Mouse (Mus musculus): ENCODE measurements around the gene Mex3a. TPM values are rescaled to one million over a fixed set of nuclear protein-coding genes. Genes with fewer than 3 reads are reported as not detected.
A peak's percentile ranks its signal among the peaks of the same experiment; 100 is the strongest.

Gene Mex3a
- total and polyA plus RNA-seq, 2 experiments = under 0.01 to 0.04 TPM

GRCm38 (mm10) chr3:88568615-88569014, 36.4 kb downstream of the Mex3a start:
- H3K27ac ChIP-seq (replicated peaks; ENCODE audit: insufficient read depth, low read depth, low read length) = peak overlapping the region; percentile 70
- H3K4me1 ChIP-seq (ENCODE audit: control insufficient read depth, insufficient read depth, low read length) = peaks cover 31% of the 10 kb centered on the region
- no peak overlapping the region for H3K9ac ChIP-seq (ENCODE audit: low read depth, low read length)
- H3K79me2 ChIP-seq (ENCODE audit: control insufficient read depth, insufficient read depth, low read length) = no peaks in the 10 kb centered on the region
- no peak for TF ChIP-seq POLR2A (IDR thresholded peaks at IDR 0.05; ENCODE audit: extremely low read depth, insufficient read depth, low read length)
- TF ChIP-seq CTCF (IDR thresholded peaks at IDR 0.05; ENCODE audit: low read depth, low read length) = no peak
- no peaks in the 10 kb centered on the region for H3K27me3 ChIP-seq (ENCODE audit: control insufficient read depth, insufficient read depth, low read length)
- no peak overlapping the region for H3K4me3 ChIP-seq (ENCODE audit: insufficient read depth, low read depth, low read length)
- DNase-seq (ENCODE audit: extremely low read depth, low read depth, low spot score) = no peak
- WGBS = 22% methylated on average over 2 of the region's 2 CpGs
- H3K36me3 ChIP-seq (ENCODE audit: control insufficient read depth, insufficient read depth, low read length) = peaks cover 8% of the 10 kb centered on the region

- DNase-seq (ENCODE audit: extremely low read depth, low read depth, low spot score) = peak; percentile 83
- Histone ChIP-seq H3K27ac (replicated peaks; ENCODE audit: insufficient read depth, low read depth, low read length) (peak overlapping the region; percentile 70), H3K4me3 (ENCODE audit: insufficient read depth, low read depth, low read length) (no peak overlapping the region), H3K9ac (ENCODE audit: low read depth, low read length) (no peak overlapping the region), H3K36me3 (ENCODE audit: control insufficient read depth, insufficient read depth, low read length) (peaks cover 8% of the 10 kb centered on the region), H3K4me1 (ENCODE audit: control insufficient read depth, insufficient read depth, low read length) (peaks cover 29% of the 10 kb centered on the region), H3K27me3 (ENCODE audit: control insufficient read depth, insufficient read depth, low read length) (no peaks in the 10 kb centered on the region), H3K79me2 (ENCODE audit: control insufficient read depth, insufficient read depth, low read length) (no peaks in the 10 kb centered on the region)
- TF ChIP-seq CTCF (IDR thresholded peaks at IDR 0.05; ENCODE audit: low read depth, low read length) = no peak
- no peak for TF ChIP-seq POLR2A (IDR thresholded peaks at IDR 0.05; ENCODE audit: extremely low read depth, insufficient read depth, low read length)
- 26% methylated on average over 2 of the region's 2 CpGs for WGBS
Measured at GRCm38 (mm10) chr3:88569093-88569492, 36.9 kb downstream of the Mex3a start.

GRCm38 (mm10) chr3:88569694-88570093, 37.5 kb downstream of the Mex3a start:
- WGBS = 47% methylated on average over 5 of the region's 5 CpGs
- H3K9ac ChIP-seq (ENCODE audit: low read depth, low read length) = no peak overlapping the region
- H3K4me3 ChIP-seq (ENCODE audit: insufficient read depth, low read depth, low read length) = no peak overlapping the region
- H3K27me3 ChIP-seq (ENCODE audit: control insufficient read depth, insufficient read depth, low read length) = no peaks in the 10 kb centered on the region
- peaks cover 24% of the 10 kb centered on the region for H3K4me1 ChIP-seq (ENCODE audit: control insufficient read depth, insufficient read depth, low read length)
- TF ChIP-seq POLR2A (IDR thresholded peaks at IDR 0.05; ENCODE audit: extremely low read depth, insufficient read depth, low read length) = no peak
- TF ChIP-seq CTCF (IDR thresholded peaks at IDR 0.05; ENCODE audit: low read depth, low read length) = no peak
- peak; percentile 80 for DNase-seq (ENCODE audit: extremely low read depth, low read depth, low spot score)
- H3K36me3 ChIP-seq (ENCODE audit: control insufficient read depth, insufficient read depth, low read length) = peaks cover 8% of the 10 kb centered on the region
- H3K79me2 ChIP-seq (ENCODE audit: control insufficient read depth, insufficient read depth, low read length) = no peaks in the 10 kb centered on the region
- H3K27ac ChIP-seq (replicated peaks; ENCODE audit: insufficient read depth, low read depth, low read length) = peak overlapping the region; percentile 70

DNA sequence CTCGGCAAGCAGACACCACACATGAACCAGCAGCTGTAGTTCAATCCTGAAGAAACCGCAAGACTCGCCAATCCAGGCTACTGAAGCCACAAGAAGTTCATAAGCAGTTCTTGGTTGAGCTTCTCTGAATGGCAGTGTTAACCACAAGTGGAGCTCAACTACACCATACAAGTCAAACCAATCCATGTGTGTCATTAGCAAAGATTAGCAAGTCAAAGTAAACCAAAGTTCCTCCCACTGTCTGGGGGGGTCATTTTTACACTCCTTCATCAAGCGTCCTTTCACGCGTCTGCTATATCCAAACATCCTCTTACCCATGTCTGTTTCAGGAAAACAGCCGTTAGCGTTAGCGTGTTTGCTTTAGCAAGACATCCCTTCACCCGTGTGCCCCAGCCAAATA, 38.1 kb downstream of the Mex3a start:
- peaks cover 24% of the 10 kb centered on the region for H3K4me1 ChIP-seq (ENCODE audit: control insufficient read depth, insufficient read depth, low read length)
- no peak for DNase-seq (ENCODE audit: extremely low read depth, low read depth, low spot score)
- no peak overlapping the region for H3K9ac ChIP-seq (ENCODE audit: low read depth, low read length)
- WGBS = 95% methylated on average over 10 of the region's 10 CpGs
- peaks cover 4% of the 10 kb centered on the region for H3K36me3 ChIP-seq (ENCODE audit: control insufficient read depth, insufficient read depth, low read length)
- H3K27ac ChIP-seq (replicated peaks; ENCODE audit: insufficient read depth, low read depth, low read length) = no peak overlapping the region
- H3K27me3 ChIP-seq (ENCODE audit: control insufficient read depth, insufficient read depth, low read length) = no peaks in the 10 kb centered on the region
- no peak for TF ChIP-seq POLR2A (IDR thresholded peaks at IDR 0.05; ENCODE audit: extremely low read depth, insufficient read depth, low read length)
- TF ChIP-seq CTCF (IDR thresholded peaks at IDR 0.05; ENCODE audit: low read depth, low read length) = no peak
- H3K4me3 ChIP-seq (ENCODE audit: insufficient read depth, low read depth, low read length) = no peak overlapping the region
- H3K79me2 ChIP-seq (ENCODE audit: control insufficient read depth, insufficient read depth, low read length) = no peaks in the 10 kb centered on the region

DNA sequence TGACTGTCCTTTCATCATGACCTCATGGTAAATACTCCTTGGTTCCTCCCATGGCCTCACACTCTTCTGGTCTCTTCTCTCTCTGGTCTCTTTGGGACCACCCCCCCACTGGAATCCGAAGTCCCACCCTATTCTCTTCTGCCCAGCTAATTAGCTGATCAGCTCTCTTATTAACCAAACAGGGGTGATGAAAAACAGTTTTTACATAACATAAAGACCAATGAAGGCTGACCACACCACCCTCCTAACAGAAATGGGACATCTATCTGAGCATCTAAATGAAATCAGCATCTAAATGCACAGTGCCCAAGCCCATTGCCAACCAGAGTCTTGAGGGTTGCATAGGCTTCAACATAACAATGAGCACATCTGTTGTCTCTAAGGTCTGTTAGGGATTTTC, 39.7 kb downstream of the Mex3a start:
- Histone ChIP-seq H3K27me3 (ENCODE audit: control insufficient read depth, insufficient read depth, low read length) (no peaks in the 10 kb centered on the region), H3K79me2 (ENCODE audit: control insufficient read depth, insufficient read depth, low read length) (no peaks in the 10 kb centered on the region), H3K4me3 (ENCODE audit: insufficient read depth, low read depth, low read length) (no peak overlapping the region), H3K9ac (ENCODE audit: low read depth, low read length) (no peak overlapping the region), H3K36me3 (ENCODE audit: control insufficient read depth, insufficient read depth, low read length) (no peaks in the 10 kb centered on the region), H3K27ac (replicated peaks; ENCODE audit: insufficient read depth, low read depth, low read length) (no peak overlapping the region), H3K4me1 (ENCODE audit: control insufficient read depth, insufficient read depth, low read length) (peaks cover 16% of the 10 kb centered on the region)
- 94% methylated on average over 1 of the region's 1 CpGs for WGBS
- TF ChIP-seq POLR2A (IDR thresholded peaks at IDR 0.05; ENCODE audit: extremely low read depth, insufficient read depth, low read length) (no peak), CTCF (IDR thresholded peaks at IDR 0.05; ENCODE audit: low read depth, low read length) (no peak)
- no peak for DNase-seq (ENCODE audit: extremely low read depth, low read depth, low spot score)

GRCm38 (mm10) chr3:88572835-88573234, 40.6 kb downstream of the Mex3a start:
- no peaks in the 10 kb centered on the region for H3K79me2 ChIP-seq (ENCODE audit: control insufficient read depth, insufficient read depth, low read length)
- 82% methylated on average over 2 of the region's 2 CpGs for WGBS
- DNase-seq (ENCODE audit: extremely low read depth, low read depth, low spot score) = no peak
- no peaks in the 10 kb centered on the region for H3K36me3 ChIP-seq (ENCODE audit: control insufficient read depth, insufficient read depth, low read length)
- H3K9ac ChIP-seq (ENCODE audit: low read depth, low read length) = no peak overlapping the region
- peaks cover 13% of the 10 kb centered on the region for H3K4me1 ChIP-seq (ENCODE audit: control insufficient read depth, insufficient read depth, low read length)
- no peak for TF ChIP-seq POLR2A (IDR thresholded peaks at IDR 0.05; ENCODE audit: extremely low read depth, insufficient read depth, low read length)
- no peak for TF ChIP-seq CTCF (IDR thresholded peaks at IDR 0.05; ENCODE audit: low read depth, low read length)
- H3K27ac ChIP-seq (replicated peaks; ENCODE audit: insufficient read depth, low read depth, low read length) = no peak overlapping the region
- H3K4me3 ChIP-seq (ENCODE audit: insufficient read depth, low read depth, low read length) = no peak overlapping the region
- H3K27me3 ChIP-seq (ENCODE audit: control insufficient read depth, insufficient read depth, low read length) = no peaks in the 10 kb centered on the region

Data from liver, adult 2 months (tissue).